Mouse (Mus musculus) heart, embryonic 16.5 days (tissue): ENCODE measurements around the gene Map3k7cl. TPM values are rescaled to one million over a fixed set of nuclear protein-coding genes. Genes with fewer than 3 reads are reported as not detected.
A peak's percentile ranks its signal among the peaks of the same experiment; 100 is the strongest.

ENCODE experiments used
- ATAC-seq: fragments of 200-750 bp; cut with Nextera tagmentation; replicated peaks from 2 replicates; pipeline ENCODE4 v1.8.0; 2017; ENCODE audit warnings: moderate number of reproducible peaks; ENCODE audit not compliant: insufficient read depth, low FRiP score; ENCODE audit errors: extremely low read depth
- H3K27ac ChIP-seq: fragments of 300-500 bp; sonication (generic); 2 replicates; pipeline ENCODE4 v1.5.1; 2014; ENCODE audit warnings: mild to moderate bottlenecking, low read length, control low read depth, moderate library complexity
- H3K27me3 ChIP-seq: fragments of 300-500 bp; sonication (generic); 2 replicates; pipeline ENCODE4 v1.6.1; 2014; ENCODE audit warnings: low read length, mixed read lengths; ENCODE audit not compliant: control insufficient read depth, insufficient read depth
- H3K36me3 ChIP-seq: fragments of 300-500 bp; sonication (generic); 2 replicates; pipeline ENCODE4 v1.6.1; 2014; ENCODE audit not compliant: control insufficient read depth, insufficient read depth
- H3K4me1 ChIP-seq: fragments of 300-500 bp; sonication (generic); 2 replicates; pipeline ENCODE4 v1.6.1; 2014; ENCODE audit warnings: low read length, mixed read lengths; ENCODE audit not compliant: control insufficient read depth, insufficient read depth
- H3K4me2 ChIP-seq: fragments of 300-500 bp; sonication (generic); 2 replicates; pipeline ENCODE4 v1.6.1; 2014; ENCODE audit warnings: low read depth, mild to moderate bottlenecking, control low read depth, low read length
- H3K4me3 ChIP-seq: fragments of 300-500 bp; sonication (generic); 2 replicates; pipeline ENCODE4 v1.5.1; 2014; ENCODE audit warnings: mild to moderate bottlenecking, control low read depth, low read length
- H3K9ac ChIP-seq: fragments of 300-500 bp; sonication (generic); 2 replicates; pipeline ENCODE4 v1.6.1; 2014; ENCODE audit warnings: low read length, control low read depth
- H3K9me3 ChIP-seq: fragments of 300-500 bp; sonication (generic); replicated peaks from 2 replicates; pipeline ENCODE4 v1.6.1; 2016; ENCODE audit warnings: low read length; ENCODE audit not compliant: control insufficient read depth
- WGBS: fragments of 180-500 bp; shearing (Covaris S2); extraction: QIAGEN DNeasy Blood & Tissue Kit; methylation state at CpG from one replicate; pipeline ENCODE4 v1.1.7; 2014; 5-methylcytosine and 5-hydroxymethylcytosine counted together
- polyA plus RNA-seq: library from polyadenylated mRNA; unstranded; fragments of >200 nt; fragmentation: Nextera tagmentation; extraction: Ambion mirVana; gene quantifications from 2 replicates; pipeline ENCODE4 v1.2.1, GENCODE M21; 2015

Gene Map3k7cl
- polyA plus RNA-seq, 1 experiment from 2014 or later = 0.30 TPM

DNA sequence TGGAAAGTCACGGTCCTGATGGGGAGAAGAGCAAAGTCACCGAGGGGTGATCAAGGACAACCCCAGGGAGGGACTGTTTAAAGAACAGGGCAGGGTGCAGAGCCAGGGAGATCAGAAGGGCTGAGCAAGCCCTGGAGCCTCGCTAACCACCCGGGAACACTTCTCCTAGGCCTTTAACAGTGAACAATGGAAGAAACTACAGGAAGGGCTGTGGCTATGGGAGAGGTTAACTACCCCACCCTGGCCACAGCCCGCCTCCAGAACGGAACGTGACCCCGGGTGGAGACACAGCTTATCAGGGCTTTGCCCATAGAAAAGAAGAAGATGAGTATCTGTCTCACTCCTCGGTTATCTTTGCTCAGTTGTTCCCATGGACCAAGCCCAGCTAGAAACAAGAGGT, 50.9 kb downstream of the Map3k7cl start:
- no peak overlapping the region for H3K27ac ChIP-seq
- 56% methylated on average over 9 of the region's 9 CpGs for WGBS
- no peak overlapping the region for H3K9ac ChIP-seq
- H3K9me3 ChIP-seq = no peaks in the 10 kb centered on the region
- no peak overlapping the region for H3K4me3 ChIP-seq
- no peak overlapping the region for H3K4me2 ChIP-seq
- H3K4me1 ChIP-seq = peaks cover 11% of the 10 kb centered on the region
- H3K36me3 ChIP-seq = no peaks in the 10 kb centered on the region
- no peak for ATAC-seq
- H3K27me3 ChIP-seq = no peaks in the 10 kb centered on the region

DNA sequence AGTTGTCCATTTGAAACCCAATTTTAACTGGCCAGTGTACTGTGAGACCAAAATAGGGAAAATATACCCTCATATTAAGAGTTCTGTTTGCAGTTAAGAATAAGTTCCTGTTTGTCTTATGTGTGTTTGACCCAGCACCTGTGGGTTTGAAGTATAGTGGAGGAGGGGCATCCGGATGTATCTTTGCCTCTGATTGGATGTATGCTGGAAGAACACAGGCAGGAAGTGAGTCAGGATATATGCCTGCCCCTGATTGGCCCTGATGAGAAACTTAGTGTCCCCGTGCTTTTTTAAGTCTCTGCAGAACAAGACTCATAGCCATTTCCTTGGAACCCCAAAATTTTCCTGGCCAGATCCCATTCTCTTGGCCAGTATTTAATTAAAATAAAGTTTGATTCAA, 51.8 kb downstream of the Map3k7cl start:
- Histone ChIP-seq H3K27me3 (no peaks in the 10 kb centered on the region), H3K4me1 (peaks cover 8% of the 10 kb centered on the region), H3K4me3 (no peak overlapping the region), H3K36me3 (no peaks in the 10 kb centered on the region), H3K9me3 (no peaks in the 10 kb centered on the region), H3K4me2 (no peak overlapping the region), H3K9ac (no peak overlapping the region), H3K27ac (no peak overlapping the region)
- WGBS = 78% methylated on average over 2 of the region's 2 CpGs
- ATAC-seq = no peak

DNA sequence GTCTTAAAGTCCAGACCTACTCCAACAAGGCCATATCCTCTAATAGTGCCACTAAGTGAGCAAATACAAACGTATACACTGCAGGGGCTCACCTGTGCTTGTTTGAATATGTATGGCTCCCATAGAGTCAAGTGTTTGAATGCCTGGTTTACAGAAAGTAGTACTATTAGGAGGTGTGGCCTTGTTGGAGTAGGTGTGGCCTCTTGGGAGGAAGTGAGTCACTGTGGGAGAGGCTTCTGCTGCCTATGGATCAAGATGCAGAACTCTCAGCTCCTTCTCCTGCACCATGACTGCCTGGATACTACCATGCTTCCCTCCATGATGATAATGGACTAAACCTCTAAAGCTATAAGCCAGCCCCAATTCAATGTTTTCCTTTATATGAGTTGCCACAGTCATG, 54.3 kb downstream of the Map3k7cl start:
- no peak overlapping the region for H3K27ac ChIP-seq
- H3K27me3 ChIP-seq = no peaks in the 10 kb centered on the region
- H3K9me3 ChIP-seq = no peaks in the 10 kb centered on the region
- H3K4me3 ChIP-seq = no peak overlapping the region
- WGBS = 87% methylated on average over 1 of the region's 1 CpGs
- no peaks in the 10 kb centered on the region for H3K36me3 ChIP-seq
- no peak overlapping the region for H3K4me2 ChIP-seq
- H3K9ac ChIP-seq = no peak overlapping the region
- ATAC-seq = no peak
- H3K4me1 ChIP-seq = peaks cover 12% of the 10 kb centered on the region

DNA sequence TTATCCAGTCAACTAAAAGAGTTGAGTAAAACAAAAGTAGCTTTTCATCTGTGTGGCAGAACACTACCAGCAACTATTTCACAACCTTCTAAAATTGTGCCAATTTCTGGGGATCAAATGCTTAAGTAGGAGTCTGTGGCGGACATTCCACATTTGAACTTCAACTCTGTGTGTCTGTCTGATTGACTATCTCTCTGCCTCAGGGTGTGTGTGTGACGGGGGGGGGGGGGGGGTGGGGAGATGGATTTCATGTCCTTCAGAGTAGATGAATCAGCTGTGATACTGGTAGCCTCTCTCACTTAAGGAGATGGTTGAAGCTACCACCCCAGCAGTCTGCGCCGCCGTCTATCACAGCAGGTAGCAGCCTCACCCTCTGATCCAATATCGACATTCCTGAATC, 54.8 kb downstream of the Map3k7cl start:
- WGBS = 87% methylated on average over 6 of the region's 6 CpGs
- no peaks in the 10 kb centered on the region for H3K36me3 ChIP-seq
- H3K9ac ChIP-seq = no peak overlapping the region
- H3K4me3 ChIP-seq = no peak overlapping the region
- H3K4me1 ChIP-seq = peaks cover 7% of the 10 kb centered on the region
- no peak overlapping the region for H3K27ac ChIP-seq
- H3K27me3 ChIP-seq = no peaks in the 10 kb centered on the region
- no peak for ATAC-seq
- no peaks in the 10 kb centered on the region for H3K9me3 ChIP-seq
- no peak overlapping the region for H3K4me2 ChIP-seq

DNA sequence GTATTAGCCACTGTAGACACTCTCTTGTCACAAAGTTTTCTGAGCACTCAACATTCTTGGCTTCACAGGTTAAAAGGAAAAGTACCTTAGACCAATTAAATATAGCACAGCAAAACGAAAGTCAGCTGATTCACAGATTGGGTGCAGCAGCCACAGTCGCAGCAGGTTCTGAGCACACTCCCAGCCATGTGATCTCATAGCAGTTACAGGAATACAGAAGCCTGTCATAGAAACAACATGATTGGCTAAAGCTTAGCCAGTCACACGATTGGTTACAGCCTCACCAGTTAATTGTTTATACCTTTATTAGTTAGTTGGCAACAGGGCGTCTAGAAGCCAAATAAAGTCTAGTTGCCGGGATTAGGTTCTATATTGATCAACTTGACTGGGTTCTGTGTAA, 57.0 kb downstream of the Map3k7cl start:
- no peaks in the 10 kb centered on the region for H3K27me3 ChIP-seq
- no peak overlapping the region for H3K27ac ChIP-seq
- H3K4me3 ChIP-seq = no peak overlapping the region
- 0 out of 2 replicates have a peak, but pooled peaks cover 4% of the 10 kb centered on the region for H3K4me1 ChIP-seq
- ATAC-seq = no peak
- H3K9ac ChIP-seq = no peak overlapping the region
- no peaks in the 10 kb centered on the region for H3K36me3 ChIP-seq
- WGBS = 74% methylated on average over 5 of the region's 5 CpGs
- no peak overlapping the region for H3K4me2 ChIP-seq
- no peaks in the 10 kb centered on the region for H3K9me3 ChIP-seq

DNA sequence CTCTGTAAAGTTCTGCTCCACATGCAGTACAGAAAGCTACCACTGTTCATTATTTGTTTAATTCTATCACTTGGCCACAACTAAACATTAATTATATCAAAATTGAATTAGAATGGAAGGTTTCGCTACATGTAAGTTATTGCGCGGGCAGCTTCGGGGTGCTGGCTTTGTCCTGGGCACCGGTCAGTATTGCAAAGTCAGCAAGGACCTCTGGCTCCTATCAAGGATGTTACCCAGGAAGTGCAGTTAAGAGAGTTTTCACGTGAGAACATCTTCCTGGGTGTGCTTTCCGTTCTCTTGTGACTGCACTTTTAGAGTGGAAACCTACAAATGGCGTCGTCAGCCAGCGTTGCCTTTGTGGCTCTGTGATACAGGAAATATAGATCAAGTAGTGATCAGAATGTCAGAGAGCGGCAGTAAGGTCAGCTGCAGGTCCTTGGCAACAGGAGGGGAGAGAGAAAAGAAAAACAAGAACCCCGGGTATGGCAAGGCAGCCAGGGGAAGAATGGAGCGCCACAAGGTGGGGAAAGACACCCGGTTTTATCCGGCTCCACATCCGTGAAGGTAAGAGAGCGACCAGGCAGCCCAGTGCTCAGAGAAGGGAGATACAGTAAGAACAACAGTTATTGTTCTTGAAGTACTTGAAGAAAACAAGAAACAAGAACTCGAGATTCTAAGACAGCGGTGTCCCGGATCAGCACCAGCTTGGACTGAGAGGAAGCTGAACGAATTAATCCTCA, 57.6 kb downstream of the Map3k7cl start:
- H3K9me3 ChIP-seq = no peaks in the 10 kb centered on the region
- peak overlapping the region; percentile 30; the same call in 1 of the 2 replicates for H3K9ac ChIP-seq
- H3K27me3 ChIP-seq = no peaks in the 10 kb centered on the region
- no peak for ATAC-seq
- WGBS = 70% methylated on average over 21 of the region's 21 CpGs
- no peaks in the 10 kb centered on the region for H3K36me3 ChIP-seq
- H3K4me1 ChIP-seq = 0 out of 2 replicates have a peak, but pooled peaks cover 4% of the 10 kb centered on the region
- peak overlapping the region; percentile 47 for H3K4me3 ChIP-seq
- H3K27ac ChIP-seq = no peak overlapping the region
- peak overlapping the region; percentile 75 for H3K4me2 ChIP-seq

DNA sequence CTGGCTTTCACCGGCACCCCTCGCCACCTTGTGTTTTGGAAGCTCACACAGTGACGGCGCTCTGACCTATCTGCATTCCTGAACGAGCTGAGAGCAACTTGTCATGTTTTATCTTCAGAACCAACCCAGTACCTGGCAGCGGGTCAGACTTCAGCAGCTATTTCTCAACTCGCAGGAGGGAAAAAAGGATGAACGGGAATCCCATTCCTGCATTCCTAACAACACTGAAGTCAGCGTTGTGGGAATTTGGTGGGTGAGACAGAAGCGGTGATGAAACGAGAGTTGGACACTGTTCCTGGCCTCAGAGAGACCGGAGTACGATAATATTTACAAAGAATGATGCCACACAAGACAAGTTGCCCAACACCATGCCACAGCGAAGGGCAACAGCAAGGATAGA, 58.3 kb downstream of the Map3k7cl start:
- 26% methylated on average over 14 of the region's 14 CpGs for WGBS
- Histone ChIP-seq H3K36me3 (no peaks in the 10 kb centered on the region), H3K27me3 (no peaks in the 10 kb centered on the region), H3K9ac (peak overlapping the region; percentile 30), H3K9me3 (no peaks in the 10 kb centered on the region), H3K4me2 (peak overlapping the region; percentile 75), H3K4me1 (0 out of 2 replicates have a peak, but pooled peaks cover 4% of the 10 kb centered on the region), H3K27ac (no peak overlapping the region), H3K4me3 (peak overlapping the region; percentile 47)
- peak; percentile 73 for ATAC-seq

DNA sequence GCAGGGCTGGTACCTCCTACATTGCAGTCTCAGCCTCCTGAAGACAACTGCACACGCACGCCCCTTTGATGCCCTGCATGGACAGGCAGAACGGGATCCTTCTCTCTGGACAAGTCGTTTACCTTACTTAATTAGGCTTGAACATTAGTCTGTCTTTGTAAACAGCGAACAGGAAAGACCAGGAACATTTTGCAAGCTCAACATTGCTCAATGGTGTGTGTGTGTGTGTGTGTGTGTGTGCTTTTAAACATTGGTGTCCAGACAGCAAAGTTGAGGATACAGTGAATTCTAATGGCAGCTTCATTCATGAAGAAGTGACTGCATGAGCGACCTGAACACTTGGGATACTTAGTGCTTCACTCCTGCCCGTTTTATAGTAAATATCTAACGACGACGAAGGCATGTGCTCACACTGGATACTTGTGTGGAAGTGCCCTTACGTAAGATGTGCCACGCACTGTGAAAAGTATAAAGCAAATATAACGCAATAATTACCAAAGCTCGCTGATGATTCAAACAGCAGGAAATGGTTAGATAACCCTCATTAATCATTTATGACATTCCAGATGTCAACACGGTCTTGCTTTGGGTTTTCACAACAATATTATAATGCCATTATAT, 59.2 kb downstream of the Map3k7cl start:
- 73% methylated on average over 15 of the region's 15 CpGs for WGBS
- no peaks in the 10 kb centered on the region for H3K27me3 ChIP-seq
- H3K4me3 ChIP-seq = no peak overlapping the region
- no peak overlapping the region for H3K9ac ChIP-seq
- no peak overlapping the region for H3K27ac ChIP-seq
- no peaks in the 10 kb centered on the region for H3K36me3 ChIP-seq
- no peaks in the 10 kb centered on the region for H3K9me3 ChIP-seq
- ATAC-seq = no peak
- 0 out of 2 replicates have a peak, but pooled peaks cover 4% of the 10 kb centered on the region for H3K4me1 ChIP-seq
- H3K4me2 ChIP-seq = no peak overlapping the region

DNA sequence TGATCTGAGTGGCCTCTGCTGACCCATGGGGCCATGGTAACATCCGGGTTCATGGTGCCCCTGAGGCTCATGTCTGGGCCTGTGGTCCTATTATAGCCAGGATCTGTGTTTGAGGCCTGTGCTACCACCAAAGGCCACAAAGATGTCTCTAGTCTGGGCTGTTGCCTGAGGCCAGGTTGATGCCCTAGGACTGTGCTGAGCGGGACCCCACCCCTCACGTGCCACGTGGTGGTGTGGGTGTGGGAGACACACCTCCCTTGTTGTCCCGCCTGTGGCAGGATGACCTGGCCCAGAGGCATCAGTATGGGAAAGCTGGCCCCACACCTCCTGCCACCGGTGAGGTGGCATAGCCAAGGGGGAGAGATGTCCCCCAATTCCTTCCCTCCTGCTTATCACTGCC, 64.2 kb downstream of the Map3k7cl start:
- WGBS = 85% methylated on average over 6 of the region's 6 CpGs
- Histone ChIP-seq H3K27ac (no peak overlapping the region), H3K4me2 (no peak overlapping the region), H3K9me3 (peaks cover 5% of the 10 kb centered on the region; the same call in 1 of the 2 replicates), H3K36me3 (no peaks in the 10 kb centered on the region), H3K27me3 (no peaks in the 10 kb centered on the region), H3K9ac (no peak overlapping the region), H3K4me1 (no peaks in the 10 kb centered on the region), H3K4me3 (no peak overlapping the region)
- no peak for ATAC-seq
